Mouse (Mus musculus): Measurements from ENCODE around the gene Plek.

Gene Plek

DNA sequence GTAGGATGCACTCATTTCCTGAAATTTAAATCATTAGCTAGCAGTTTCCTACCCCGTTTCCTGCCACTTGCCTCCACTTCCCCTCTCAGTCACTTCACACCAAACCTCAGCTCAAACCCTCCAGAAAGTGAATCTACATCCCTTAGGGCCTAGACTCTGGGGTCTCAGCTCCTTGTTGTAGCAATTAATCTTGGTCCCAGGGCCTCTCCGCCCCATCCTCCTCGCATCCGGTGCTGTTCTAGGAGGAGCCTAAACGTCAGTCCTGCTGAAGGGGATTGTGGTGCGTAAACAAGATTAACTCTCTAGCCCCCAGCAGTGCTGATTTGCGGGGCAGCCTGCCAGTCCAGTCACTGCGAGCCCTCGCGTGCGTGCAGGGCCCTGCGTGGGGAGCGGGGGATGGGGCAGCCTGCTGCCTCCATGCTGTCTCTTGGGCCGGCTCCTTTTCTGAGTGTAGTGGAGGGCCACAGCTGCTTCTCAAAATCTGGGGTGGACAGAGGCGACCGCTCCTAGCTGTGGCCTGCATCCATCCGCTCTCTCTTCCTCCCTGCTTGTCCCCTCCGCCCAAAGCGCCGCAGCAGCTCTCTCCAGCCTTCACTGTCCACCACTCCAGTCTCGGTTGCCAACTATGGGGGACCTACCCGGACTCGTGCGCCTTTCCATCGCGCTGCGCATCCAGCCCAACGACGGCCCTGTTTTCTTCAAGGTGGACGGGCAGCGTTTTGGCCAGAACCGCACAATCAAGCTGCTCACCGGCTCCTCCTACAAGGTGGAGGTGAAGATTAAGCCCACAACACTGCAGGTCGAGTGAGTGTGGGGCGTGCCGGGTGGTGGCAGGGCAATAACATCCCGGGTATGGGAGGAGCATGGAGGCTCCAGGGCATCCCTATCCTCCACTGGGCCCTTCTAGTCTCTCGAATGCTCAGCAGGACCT, at the start of gene Plek, which contains the start of gene Cnrip1:
Gene Plek (minus strand): TSS at position 837 of the 931 bp plus-strand sequence.
Gene Cnrip1 (plus strand): TSS at position 42 of the 931 bp plus-strand sequence.
- TF ChIP-seq GATA4 (IDR thresholded peaks at IDR 0.05; ENCODE audit: insufficient replicate concordance, low read length), result no peak; the same call in 1 of the 2 replicates

DNA sequence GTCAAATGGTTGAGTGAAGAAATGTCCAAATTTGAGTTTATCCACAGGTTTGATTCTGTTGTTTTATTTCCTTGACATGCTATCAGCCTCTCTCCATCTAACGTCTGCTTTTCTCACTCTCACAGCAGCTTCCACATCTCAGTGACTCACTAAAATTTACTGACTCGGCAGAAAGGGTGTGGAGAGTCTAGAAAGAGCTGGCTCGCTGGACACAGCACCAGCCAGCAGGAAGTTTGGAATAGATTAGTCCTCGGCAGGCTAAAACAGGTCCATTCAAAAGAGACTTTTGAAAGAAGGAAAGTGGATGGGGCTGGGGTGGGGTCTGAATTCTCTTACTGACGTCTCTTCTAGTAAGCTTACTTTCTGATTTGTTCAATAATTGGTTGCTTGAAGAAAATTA, 33.9 kb upstream of the Plek start:
- TF ChIP-seq GATA4 (IDR thresholded peaks at IDR 0.05; ENCODE audit: insufficient replicate concordance, low read length), result no peak

DNA sequence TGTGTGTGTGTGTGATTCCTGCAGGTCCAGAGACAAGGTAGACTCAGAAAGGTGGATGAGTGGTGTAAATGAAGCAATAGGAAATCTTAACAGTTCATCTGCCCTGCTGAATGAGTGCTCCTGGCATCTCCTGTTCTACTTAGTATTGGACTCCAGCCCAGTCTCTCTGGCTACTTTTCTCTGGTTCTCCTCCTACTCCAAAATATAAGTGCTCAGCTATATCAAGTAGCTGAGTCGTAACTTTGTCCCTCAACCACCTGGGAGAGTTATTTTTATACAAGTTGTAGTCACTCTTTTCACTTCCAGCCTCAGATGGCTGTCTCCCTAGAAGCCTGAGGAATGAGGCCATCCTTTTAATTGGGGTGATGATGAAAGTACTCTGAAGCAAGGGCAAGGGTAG, 31.7 kb upstream of the Plek start:
- TF ChIP-seq GATA4 (IDR thresholded peaks at IDR 0.05; ENCODE audit: insufficient replicate concordance, low read length), result no peak

DNA sequence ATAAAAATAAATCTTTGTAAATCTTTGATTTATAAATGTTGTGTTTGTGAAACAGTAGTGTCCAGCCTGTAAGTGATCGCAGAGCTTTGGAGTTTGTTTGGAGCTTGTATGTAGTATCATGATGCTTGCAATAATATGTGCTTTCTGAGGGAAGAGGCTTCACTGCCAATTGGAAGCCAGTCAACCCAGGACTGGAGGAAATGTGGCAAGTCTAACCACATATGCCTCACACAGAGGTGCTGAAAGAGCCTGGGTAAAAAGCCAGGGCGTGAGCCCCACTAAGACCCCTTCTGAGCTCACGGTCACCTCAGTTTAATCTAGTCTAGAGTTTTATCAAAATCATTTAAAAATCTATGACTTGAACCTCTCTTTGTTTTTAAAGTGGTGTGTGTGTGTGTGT, 31.3 kb upstream of the Plek start:
- TF ChIP-seq GATA4 (IDR thresholded peaks at IDR 0.05; ENCODE audit: insufficient replicate concordance, low read length), result no peak

DNA sequence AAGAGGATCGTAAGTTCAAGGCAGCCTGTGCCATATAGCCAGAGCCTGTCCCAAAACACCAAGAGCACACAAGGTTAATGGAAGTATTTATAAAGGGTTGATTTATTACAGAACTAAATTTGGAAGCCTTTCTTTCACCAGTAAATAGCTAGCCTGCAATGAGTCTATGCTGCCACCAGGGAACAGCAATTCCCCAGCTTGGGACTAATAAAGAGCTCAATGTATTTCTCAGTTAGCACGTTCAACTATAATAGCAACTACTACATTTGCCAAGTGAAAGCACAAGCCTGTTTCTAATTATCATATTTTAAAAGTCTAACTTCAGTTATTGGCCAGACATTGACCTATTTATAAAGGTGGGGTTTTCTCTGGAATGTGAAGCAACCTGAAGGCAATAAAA, 30.8 kb upstream of the Plek start:
- TF ChIP-seq GATA4 (IDR thresholded peaks at IDR 0.05; ENCODE audit: insufficient replicate concordance, low read length), result no peak

DNA sequence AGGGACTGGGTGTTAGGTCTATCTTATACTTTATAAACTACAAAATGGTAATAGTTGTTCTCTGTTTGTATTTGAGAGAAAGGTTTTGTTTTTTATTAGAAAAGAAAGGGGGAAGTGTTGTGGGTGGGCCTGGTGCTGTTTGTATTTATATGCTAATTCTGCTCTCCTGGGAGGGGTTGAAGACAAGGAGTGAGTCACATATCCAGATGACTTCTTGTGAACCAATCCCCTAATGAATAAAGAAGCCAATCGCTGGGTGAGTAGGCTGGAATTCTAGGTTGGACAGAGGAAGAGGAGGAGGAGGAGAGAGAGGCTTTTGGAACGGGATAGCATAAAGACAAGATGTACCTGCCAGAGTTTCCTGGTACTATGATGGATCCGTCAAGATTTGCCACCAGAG, 29.9 kb upstream of the Plek start:
- TF ChIP-seq GATA4 (IDR thresholded peaks at IDR 0.05; ENCODE audit: insufficient replicate concordance, low read length), result no peak

DNA sequence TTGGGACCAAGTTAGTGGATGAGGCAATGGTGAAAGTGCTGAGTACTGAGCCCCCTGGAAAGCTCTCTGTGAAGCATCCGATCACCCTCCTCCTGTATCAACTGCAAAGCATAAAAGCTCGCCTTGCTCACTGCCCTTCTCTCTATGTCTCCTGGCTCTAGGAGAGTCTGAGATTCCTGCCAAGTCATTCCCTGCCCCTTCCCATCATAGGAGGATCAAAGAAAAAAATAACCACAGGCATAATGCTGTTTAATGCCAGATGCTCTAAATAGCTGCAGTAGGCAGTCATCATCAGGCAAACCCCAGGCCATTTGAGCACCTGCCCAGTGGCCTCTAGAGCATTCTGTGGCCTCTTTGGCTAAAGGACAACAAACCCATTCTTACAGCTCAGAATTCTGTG, 23.5 kb upstream of the Plek start:
- no peak for TF ChIP-seq GATA4 (IDR thresholded peaks at IDR 0.05; ENCODE audit: insufficient replicate concordance, low read length)

DNA sequence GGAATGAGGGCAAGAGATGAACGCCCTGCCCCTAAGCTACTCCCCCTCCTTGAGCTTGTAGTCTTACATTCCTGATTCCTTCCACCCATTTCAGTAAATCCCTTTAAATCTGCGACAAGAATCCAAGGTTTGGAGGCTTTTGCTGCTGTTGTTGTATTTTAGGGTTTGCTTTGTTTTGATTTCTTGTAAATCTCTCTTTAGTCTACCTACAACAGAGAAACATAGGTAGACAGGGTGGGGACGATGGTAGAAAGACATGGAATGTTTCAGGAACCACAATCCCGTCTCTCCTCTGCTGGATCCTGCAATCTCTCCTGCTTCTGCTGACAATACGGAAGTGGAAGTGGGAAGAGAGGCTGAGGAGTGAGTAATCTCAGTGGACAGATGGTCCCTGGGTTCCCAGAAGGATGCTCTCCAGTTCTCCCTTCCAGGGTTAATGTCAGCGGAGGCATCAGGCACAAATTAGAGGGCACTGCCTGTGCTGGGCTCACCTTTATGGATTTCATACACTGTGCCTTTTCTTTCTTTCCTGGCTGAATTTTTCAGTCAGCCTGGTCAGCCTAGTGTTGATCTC, 382 bp upstream of the Plek start:
- TF ChIP-seq GATA4 (IDR thresholded peaks at IDR 0.05; ENCODE audit: insufficient replicate concordance, low read length), result no peak

DNA sequence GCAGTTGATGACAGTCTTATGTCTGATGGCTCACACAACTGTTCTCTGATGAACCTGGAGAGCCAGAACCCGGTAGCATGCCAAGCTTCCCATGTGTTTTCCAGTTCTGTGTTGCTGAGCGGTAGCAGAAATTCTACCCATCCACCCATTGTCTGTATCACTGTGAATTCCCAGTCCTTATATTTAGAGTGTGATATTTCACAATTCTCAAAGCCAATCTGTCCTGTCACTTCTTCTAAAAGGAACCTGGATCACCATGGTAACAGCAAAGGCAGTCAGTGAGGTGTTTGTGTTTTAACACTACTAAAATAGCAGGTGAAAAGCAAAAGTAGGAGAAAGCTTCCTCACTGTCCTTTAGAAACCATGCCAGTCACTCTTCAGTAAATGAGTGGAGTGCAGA, 6.4 kb downstream of the Plek start:
- no peak for TF ChIP-seq GATA4 (IDR thresholded peaks at IDR 0.05; ENCODE audit: insufficient replicate concordance, low read length)

DNA sequence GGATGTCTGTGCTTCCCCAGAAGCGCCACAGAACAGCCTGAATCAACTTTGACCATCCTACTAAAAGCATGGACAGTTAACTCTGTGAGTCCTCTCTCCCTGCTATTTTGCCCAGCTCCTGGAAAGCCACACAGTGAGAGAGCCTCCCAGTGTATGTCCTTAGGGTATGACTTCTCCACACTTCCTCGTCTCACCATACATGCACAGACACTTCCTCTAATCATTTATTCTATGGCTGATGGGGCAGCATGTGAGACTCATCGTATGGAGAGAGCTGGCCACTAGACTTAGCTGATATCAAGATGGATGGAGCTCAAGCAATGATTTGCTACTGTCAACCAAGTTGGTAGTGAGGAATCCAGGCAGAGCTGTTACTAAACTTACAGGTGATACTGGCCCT, 28.2 kb downstream of the Plek start:
- TF ChIP-seq GATA4 (IDR thresholded peaks at IDR 0.05; ENCODE audit: insufficient replicate concordance, low read length), result no peak

DNA sequence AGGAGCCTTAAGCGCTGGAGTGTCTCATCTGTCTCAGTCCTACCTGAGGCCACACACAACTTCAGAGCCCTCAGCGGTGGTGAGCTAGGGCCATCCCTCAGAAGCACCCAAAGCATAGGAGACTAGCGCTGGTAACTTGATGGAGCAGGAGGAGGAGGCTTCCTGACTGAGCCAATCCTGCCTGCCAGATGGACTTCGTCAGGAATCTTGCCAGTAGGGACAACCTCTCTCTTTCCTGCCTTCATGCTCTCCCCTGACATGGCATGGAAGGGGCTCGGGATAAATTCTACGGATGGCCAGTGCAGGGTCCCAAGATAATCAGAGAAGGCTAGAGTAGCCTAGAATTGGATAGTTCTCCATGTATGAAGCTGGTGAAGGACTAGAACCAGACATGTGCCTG, 29.0 kb downstream of the Plek start:
- no peak for TF ChIP-seq GATA4 (IDR thresholded peaks at IDR 0.05; ENCODE audit: insufficient replicate concordance, low read length)

DNA sequence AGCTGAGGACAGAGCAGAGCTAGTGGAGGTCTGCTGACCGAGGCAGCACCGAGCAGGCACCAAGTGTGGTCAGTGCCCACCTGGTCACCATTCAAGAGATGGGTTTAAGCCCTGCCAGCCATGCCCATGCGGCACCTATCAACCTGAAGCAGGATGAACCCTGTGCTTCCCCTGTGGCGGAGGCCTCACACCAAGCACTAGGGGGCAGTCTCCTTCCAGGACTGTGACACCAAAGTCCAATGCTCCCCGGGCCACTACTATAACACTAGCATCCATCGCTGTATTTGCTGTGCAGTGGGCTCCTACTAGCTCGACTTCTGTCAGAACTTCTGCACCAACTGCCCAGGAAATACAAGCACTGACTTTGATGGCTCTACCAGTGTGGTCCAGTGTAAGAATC, 32.9 kb downstream of the Plek start:
- no peak for TF ChIP-seq GATA4 (IDR thresholded peaks at IDR 0.05; ENCODE audit: insufficient replicate concordance, low read length)

DNA sequence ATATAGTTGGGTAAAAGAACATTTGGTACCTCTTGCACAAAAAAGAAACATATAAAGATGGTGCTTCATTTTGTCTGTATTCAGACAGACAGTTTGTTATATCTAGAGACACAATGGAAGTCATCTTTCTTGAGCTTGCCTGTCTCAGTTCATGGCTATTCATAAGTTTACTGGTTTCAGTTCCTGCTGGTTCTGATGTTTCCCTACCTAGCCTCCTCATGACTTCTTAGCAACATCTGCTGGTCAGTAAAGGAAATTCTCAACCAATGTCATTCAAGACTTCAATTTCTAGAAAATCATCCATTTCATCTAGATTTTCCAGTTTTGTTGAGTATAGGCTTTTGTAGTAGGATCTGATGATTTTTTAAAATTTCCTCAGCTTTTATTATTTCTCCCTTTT, 39.2 kb downstream of the Plek start:
- TF ChIP-seq GATA4 (IDR thresholded peaks at IDR 0.05; ENCODE audit: insufficient replicate concordance, low read length), result no peak

DNA sequence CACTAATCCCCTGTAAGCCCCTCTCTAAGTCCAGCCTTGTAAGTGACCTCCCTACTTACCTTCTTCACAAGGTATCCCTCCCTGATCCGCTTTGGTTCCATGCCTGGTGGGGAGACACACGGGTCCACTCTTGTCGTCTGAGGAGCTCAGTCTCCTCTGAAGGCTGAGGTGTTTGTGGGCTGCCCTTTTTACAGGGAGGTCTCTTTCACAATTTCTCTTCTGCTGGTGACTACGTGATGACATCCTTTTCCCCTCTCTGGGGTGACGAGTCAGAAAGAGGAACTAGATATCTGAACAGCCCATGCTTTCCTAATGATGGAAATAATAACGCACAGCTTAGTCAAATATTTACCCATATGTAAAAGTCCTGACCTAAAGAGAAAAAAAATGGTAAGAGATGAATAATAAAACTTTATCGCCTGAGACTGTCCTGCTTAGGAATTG, 43.7 kb downstream of the Plek start:
- TF ChIP-seq GATA4 (IDR thresholded peaks at IDR 0.05; ENCODE audit: insufficient replicate concordance, low read length), result no peak

DNA sequence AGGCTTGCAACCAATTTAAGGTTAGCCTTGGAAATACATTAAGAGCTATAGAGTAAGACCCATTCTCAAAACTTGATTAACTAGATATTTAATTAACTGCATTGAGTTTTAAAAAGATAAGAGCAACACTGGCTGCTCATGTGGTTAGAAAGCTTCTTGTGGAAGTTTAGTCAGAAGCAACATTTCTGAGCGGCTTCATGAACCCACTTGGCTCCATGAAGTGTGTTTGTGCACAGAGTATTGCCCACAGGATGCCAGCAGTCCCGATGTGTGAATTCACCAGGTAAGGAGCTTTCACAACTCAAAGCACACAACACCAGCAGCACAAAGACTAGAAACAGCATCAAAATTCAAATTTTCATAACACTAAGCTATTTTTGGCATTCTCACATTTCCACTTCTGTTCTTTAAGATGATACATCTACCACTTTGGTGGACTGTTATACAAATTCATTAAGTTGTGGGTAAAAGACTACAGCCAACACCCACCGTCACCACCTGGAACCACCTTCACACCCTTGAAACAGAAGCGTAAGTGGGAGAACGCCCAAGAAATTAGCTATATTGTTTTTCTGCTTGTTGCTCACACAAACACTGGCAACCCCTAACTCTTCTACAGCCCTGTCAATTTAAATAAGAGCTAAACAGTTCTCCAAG, 44.5 kb downstream of the Plek start:
- no peak for TF ChIP-seq GATA4 (IDR thresholded peaks at IDR 0.05; ENCODE audit: insufficient replicate concordance, low read length)
